Mouse (Mus musculus): ENCODE measurements around the gene Stoml3. TPM values are rescaled to one million over a fixed set of nuclear protein-coding genes. Genes with fewer than 3 reads are reported as not detected.

Gene Stoml3
- total RNA-seq, 1 experiment, result not detected

DNA sequence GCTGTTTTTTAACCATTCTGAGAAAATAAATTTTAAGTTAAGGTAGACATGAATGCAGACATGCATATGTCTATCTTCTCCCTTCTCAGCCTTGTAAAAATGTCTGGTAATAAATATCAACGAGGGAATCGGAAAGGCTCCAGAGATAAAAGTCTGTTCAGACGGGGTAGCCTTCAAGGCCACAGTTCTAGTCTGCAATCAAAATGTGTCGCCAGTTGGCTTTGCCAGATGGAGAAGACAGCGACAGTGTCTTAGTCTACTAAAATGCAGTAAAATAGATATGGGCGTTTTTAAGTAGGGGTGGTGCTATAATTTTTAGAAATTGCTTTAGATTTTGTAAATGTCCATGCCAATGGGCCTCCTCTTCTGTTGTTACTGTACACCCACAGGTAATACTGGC, 23.1 kb upstream of the Stoml3 start:
- peaks cover 9% of the 10 kb centered on the region; the same call in 1 of the 2 replicates for H3K36me3 ChIP-seq (ENCODE audit: control insufficient read depth, insufficient read depth, low read length, poor library complexity, severe bottlenecking)
- no peak overlapping the region for H3K9ac ChIP-seq (ENCODE audit: insufficient read depth, low read depth, low read length, poor library complexity, severe bottlenecking)
- in situ Hi-C loops (cut with MboI; ENCODE audit: low sequenced_read_pairs in 2 of 2, unreplicated experiment in 2 of 2), result loop anchor here (25.0 kb wide), 2 partner anchors 428 to 1203 kb away; partner anchors contain the start of genes Foxo1 (in 2 of the 2) and Lhfp (in 1 of the 2)
- H3K9me3 ChIP-seq (ENCODE audit: control insufficient read depth, insufficient read depth, low read depth, low read length), result no peaks in the 10 kb centered on the region
- H3K4me1 ChIP-seq (ENCODE audit: control insufficient read depth in 2 of 2, insufficient read depth in 2 of 2, low read length in 2 of 2, poor library complexity in 1 of 2), result peaks cover 3 to 10% of the 10 kb centered on the region in 2 experiments; a peak in 2 of 4 replicates
- DNase-seq (ENCODE audit: low read depth, low spot score), result no peak
- H3K4me3 ChIP-seq (ENCODE audit: insufficient read depth in 1 of 2, low read depth in 1 of 2, low read length in 2 of 2, poor library complexity in 1 of 2, severe bottlenecking in 1 of 2), result peak overlapping the region; percentile 27 to 90; a peak in 2 of 4 replicates
- no peak overlapping the region for H3K27ac ChIP-seq (ENCODE audit: insufficient read depth, low read depth, low read length, poor library complexity, severe bottlenecking)
- no peak for TF ChIP-seq CHD2 (IDR thresholded peaks at IDR 0.05; ENCODE audit: low read depth, low read length)
- TF ChIP-seq MAFK (IDR thresholded peaks at IDR 0.05; ENCODE audit: insufficient read depth, low read depth, low read length), result no peak
- TF ChIP-seq ZC3H11A (IDR thresholded peaks at IDR 0.05; ENCODE audit: borderline replicate concordance, low read depth, low read length), result no peak
- TF ChIP-seq HCFC1 (IDR thresholded peaks at IDR 0.05; ENCODE audit: borderline replicate concordance, insufficient read depth, low read length), result no peak
- no peak for TF ChIP-seq ZNF384 (IDR thresholded peaks at IDR 0.05; ENCODE audit: low read depth, low read length)

DNA sequence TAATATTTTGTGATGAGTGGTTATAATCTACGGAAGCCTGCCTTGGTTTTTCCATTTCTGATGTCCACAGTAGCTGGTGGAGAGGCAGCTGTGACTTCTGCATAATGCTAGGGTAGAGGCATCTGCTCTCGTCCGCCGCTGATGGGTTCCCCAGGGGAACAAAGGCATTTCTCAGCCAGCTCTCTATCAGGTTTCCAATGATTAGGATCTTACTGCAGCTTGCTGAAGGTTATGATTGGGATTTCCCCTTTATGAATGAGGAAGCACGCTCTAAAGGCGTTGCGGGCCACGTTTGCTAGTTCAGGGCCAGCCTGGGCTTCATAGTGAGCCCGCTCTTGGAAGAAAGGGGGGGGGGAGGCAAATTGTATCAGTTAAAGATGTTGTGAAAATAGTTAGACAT, 22.0 kb upstream of the Stoml3 start:
- DNase-seq (ENCODE audit: low read depth, low spot score), result no peak
- TF ChIP-seq ZC3H11A (IDR thresholded peaks at IDR 0.05; ENCODE audit: borderline replicate concordance, low read depth, low read length), result no peak
- TF ChIP-seq ZNF384 (IDR thresholded peaks at IDR 0.05; ENCODE audit: low read depth, low read length), result no peak
- TF ChIP-seq CHD2 (IDR thresholded peaks at IDR 0.05; ENCODE audit: low read depth, low read length), result no peak
- no peak for TF ChIP-seq HCFC1 (IDR thresholded peaks at IDR 0.05; ENCODE audit: borderline replicate concordance, insufficient read depth, low read length)
- no peak for TF ChIP-seq MAFK (IDR thresholded peaks at IDR 0.05; ENCODE audit: insufficient read depth, low read depth, low read length)
- peaks cover 3 to 10% of the 10 kb centered on the region in 2 experiments; a peak in 2 of 4 replicates for H3K4me1 ChIP-seq (ENCODE audit: control insufficient read depth in 2 of 2, insufficient read depth in 2 of 2, low read length in 2 of 2, poor library complexity in 1 of 2)
- no peaks in the 10 kb centered on the region for H3K9me3 ChIP-seq (ENCODE audit: control insufficient read depth, insufficient read depth, low read depth, low read length)
- H3K27ac ChIP-seq (ENCODE audit: insufficient read depth, low read depth, low read length, poor library complexity, severe bottlenecking), result no peak overlapping the region
- H3K4me3 ChIP-seq (ENCODE audit: insufficient read depth in 1 of 2, low read depth in 1 of 2, low read length in 2 of 2, poor library complexity in 1 of 2, severe bottlenecking in 1 of 2), result peak overlapping the region in 1 of 2 experiments; percentile 2; a peak in 1 of 4 replicates
- in situ Hi-C loops (cut with MboI; ENCODE audit: low sequenced_read_pairs in 2 of 2, unreplicated experiment in 2 of 2), result loop anchor here (25.0 kb wide), 2 partner anchors 429 to 1204 kb away; partner anchors contain the start of genes Foxo1 (in 2 of the 2) and Lhfp (in 1 of the 2)
- no peak overlapping the region for H3K9ac ChIP-seq (ENCODE audit: insufficient read depth, low read depth, low read length, poor library complexity, severe bottlenecking)
- H3K36me3 ChIP-seq (ENCODE audit: control insufficient read depth, insufficient read depth, low read length, poor library complexity, severe bottlenecking), result peaks cover 17% of the 10 kb centered on the region; the same call in 1 of the 2 replicates

- DNase-seq (ENCODE audit: low read depth, low spot score), result no peak
- Histone ChIP-seq H3K36me3 (ENCODE audit: control insufficient read depth, insufficient read depth, low read length, poor library complexity, severe bottlenecking) (peaks cover 22% of the 10 kb centered on the region), H3K9ac (ENCODE audit: insufficient read depth, low read depth, low read length, poor library complexity, severe bottlenecking) (no peak overlapping the region), H3K27ac (ENCODE audit: insufficient read depth, low read depth, low read length, poor library complexity, severe bottlenecking) (no peak overlapping the region), H3K9me3 (ENCODE audit: control insufficient read depth, insufficient read depth, low read depth, low read length) (no peaks in the 10 kb centered on the region), H3K4me1 (ENCODE audit: control insufficient read depth in 2 of 2, insufficient read depth in 2 of 2, low read length in 2 of 2, poor library complexity in 1 of 2) (peaks cover 3 to 10% of the 10 kb centered on the region in 2 experiments; a peak in 2 of 4 replicates), H3K4me3 (ENCODE audit: insufficient read depth in 1 of 2, low read depth in 1 of 2, low read length in 2 of 2, poor library complexity in 1 of 2, severe bottlenecking in 1 of 2) (no peak overlapping the region)
- in situ Hi-C loops (cut with MboI; ENCODE audit: low sequenced_read_pairs in 2 of 2, unreplicated experiment in 2 of 2), result loop anchor here (25.0 kb wide), 2 partner anchors 430 to 1205 kb away; partner anchors contain the start of genes Foxo1 (in 2 of the 2) and Lhfp (in 1 of the 2)
- TF ChIP-seq MAFK (IDR thresholded peaks at IDR 0.05; ENCODE audit: insufficient read depth, low read depth, low read length), result no peak
- no peak for TF ChIP-seq HCFC1 (IDR thresholded peaks at IDR 0.05; ENCODE audit: borderline replicate concordance, insufficient read depth, low read length)
- no peak for TF ChIP-seq ZC3H11A (IDR thresholded peaks at IDR 0.05; ENCODE audit: borderline replicate concordance, low read depth, low read length)
- no peak for TF ChIP-seq ZNF384 (IDR thresholded peaks at IDR 0.05; ENCODE audit: low read depth, low read length)
- no peak for TF ChIP-seq CHD2 (IDR thresholded peaks at IDR 0.05; ENCODE audit: low read depth, low read length)
Observed at GRCm38 (mm10) chr3:53467356-53467755, 21.1 kb upstream of the Stoml3 start.

- in situ Hi-C loops (cut with MboI; ENCODE audit: low sequenced_read_pairs in 2 of 2, unreplicated experiment in 2 of 2), result loop anchor here (25.0 kb wide), 2 partner anchors 432 to 1207 kb away; partner anchors contain the start of genes Foxo1 (in 2 of the 2) and Lhfp (in 1 of the 2)
- peaks cover 37% of the 10 kb centered on the region for H3K36me3 ChIP-seq (ENCODE audit: control insufficient read depth, insufficient read depth, low read length, poor library complexity, severe bottlenecking)
Observed at GRCm38 (mm10) chr3:53469650-53470049, 18.8 kb upstream of the Stoml3 start.

More at GRCm38 (mm10) chr3:53469650-53470049, 18.8 kb upstream of the Stoml3 start:
- Histone ChIP-seq H3K4me1 (ENCODE audit: control insufficient read depth in 2 of 2, insufficient read depth in 2 of 2, low read length in 2 of 2, poor library complexity in 1 of 2) (peaks cover 3 to 10% of the 10 kb centered on the region in 2 experiments; a peak in 2 of 4 replicates), H3K9me3 (ENCODE audit: control insufficient read depth, insufficient read depth, low read depth, low read length) (no peaks in the 10 kb centered on the region), H3K9ac (ENCODE audit: insufficient read depth, low read depth, low read length, poor library complexity, severe bottlenecking) (no peak overlapping the region), H3K4me3 (ENCODE audit: insufficient read depth in 1 of 2, low read depth in 1 of 2, low read length in 2 of 2, poor library complexity in 1 of 2, severe bottlenecking in 1 of 2) (no peak overlapping the region), H3K27ac (ENCODE audit: insufficient read depth, low read depth, low read length, poor library complexity, severe bottlenecking) (no peak overlapping the region)
- DNase-seq (ENCODE audit: low read depth, low spot score), result no peak
- no peak for TF ChIP-seq MAFK (IDR thresholded peaks at IDR 0.05; ENCODE audit: insufficient read depth, low read depth, low read length)
- no peak for TF ChIP-seq ZC3H11A (IDR thresholded peaks at IDR 0.05; ENCODE audit: borderline replicate concordance, low read depth, low read length)
- TF ChIP-seq ZNF384 (IDR thresholded peaks at IDR 0.05; ENCODE audit: low read depth, low read length), result no peak

All from ES-E14 (cell line).